Mouse (Mus musculus) layer of hippocampus, postnatal 10 days (tissue): ENCODE results near the gene Gsdma. TPM values are rescaled to one million over a fixed set of nuclear protein-coding genes. Genes with fewer than 3 reads are reported as not detected.

ENCODE experiments used
- DNase-seq, 2 experiments: peaks; one replicate each; pipeline ENCODE4 v3.0.0; 2021; ENCODE audit warnings: low spot score in 2 of 2
- total RNA-seq, 2 experiments: library from RNA; stranded (reverse); gene quantifications; 2 replicates each; pipeline ENCODE4 v1.2.3; 2021

Gene Gsdma
- total RNA-seq, 2 experiments from 2014 or later: not detected

DNA sequence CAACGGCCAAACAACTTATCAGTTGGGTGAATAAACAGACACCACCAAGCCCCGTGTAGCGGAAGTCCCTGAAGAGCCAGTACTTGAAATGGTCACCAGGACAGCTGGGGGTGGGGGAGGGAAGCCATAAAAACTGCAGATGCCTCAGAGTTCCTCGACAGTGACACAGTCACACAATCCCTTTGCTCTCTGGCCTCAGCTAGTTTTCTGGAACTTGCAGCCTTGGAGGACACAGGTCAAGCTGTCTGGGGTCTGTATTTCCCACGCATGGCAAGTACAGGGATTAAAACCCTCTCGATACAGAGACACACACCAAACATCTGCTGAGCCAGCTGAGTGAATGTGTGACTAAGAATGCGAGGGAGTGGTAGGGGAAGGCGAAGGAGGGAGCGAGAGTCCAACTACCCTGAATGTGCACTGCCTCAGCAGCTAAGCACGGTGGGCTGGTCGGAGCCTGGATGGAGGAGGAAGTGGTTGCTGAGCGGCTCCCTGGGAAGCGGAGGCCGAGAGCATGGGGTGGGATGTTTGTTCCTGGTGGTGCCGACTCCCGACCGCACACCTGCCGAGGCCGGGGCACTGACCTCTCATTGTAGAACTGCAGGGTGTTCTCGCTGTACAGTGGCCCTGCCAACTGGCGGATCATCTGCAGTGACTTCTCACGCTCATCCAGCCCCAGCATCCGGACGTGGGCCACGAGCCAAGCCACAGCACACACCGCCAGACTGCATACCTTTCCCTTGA lies 45.0 kb downstream of the Gsdma start:
- DNase-seq: no peak

DNA sequence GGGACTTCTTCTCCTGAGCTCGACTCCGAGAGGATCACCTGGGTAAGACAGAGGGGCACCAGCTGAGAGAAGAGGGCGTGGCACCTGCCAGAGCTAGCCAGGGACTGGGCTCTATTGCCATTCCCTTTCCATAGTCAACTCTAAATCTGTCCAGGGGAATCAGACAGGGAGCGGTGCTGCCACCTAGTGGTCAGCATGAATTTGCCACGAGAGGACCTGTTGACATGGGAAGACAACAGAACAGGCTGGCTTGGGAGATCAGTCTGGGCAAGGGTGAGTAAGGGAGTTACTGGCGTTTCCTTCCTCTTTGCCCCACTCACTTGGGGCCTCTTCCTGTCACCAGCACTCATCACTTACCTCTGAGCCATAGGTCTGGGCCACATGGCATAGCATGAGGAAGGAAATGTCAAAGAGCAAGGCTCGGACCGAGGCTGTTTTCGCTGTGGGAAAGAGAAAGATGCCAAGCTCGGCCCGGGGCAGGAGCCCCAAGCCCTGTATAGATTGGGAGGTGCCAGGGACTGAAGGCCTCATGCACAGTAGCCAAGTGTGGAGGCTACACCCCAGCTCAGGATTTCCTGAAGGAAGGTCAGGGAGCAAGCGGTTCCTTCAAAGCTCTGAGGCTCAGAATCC lies 46.4 kb downstream of the Gsdma start:
- DNase-seq: peak; percentile 87 to 90

DNA sequence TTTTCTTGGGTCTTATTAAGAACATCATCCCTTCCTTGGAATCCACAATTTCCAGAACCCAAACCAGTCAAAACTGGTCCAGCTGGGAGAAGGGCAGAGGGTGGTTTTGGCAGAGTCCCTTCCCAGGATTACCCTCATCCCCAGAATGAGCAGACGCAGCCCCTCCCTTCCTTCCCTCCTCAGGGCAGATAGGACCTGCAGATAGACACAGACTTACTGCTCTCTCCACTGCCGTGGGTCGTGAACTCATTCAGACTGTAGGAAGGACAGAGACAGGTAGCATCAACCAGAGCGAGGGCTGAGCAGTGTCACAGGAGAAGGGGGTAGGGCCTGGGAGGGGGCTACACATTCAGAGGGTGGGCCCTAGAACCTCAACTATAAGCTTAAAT lies 46.9 kb downstream of the Gsdma start:
- no peak for DNase-seq

DNA sequence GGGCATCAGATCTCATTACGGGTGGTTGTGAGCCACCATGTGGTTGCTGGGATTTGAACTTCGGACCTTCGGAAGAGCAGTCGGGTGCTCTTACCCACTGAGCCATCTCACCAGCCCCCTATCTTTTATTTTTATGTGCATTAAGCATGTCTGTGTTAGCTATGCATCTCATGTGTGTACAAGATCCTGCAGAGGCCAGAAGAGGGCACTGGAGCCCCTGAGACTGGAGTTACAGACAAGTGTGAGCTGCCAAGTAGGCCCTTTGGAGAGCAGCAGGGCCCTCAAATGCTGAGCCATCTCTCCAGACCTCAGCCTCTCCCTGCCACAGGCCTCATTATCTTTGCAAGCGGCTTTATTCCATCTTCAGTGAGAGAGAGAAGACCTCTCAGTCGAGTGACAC lies 47.9 kb downstream of the Gsdma start:
- peak in 1 of 2 experiments; percentile 54 for DNase-seq

DNA sequence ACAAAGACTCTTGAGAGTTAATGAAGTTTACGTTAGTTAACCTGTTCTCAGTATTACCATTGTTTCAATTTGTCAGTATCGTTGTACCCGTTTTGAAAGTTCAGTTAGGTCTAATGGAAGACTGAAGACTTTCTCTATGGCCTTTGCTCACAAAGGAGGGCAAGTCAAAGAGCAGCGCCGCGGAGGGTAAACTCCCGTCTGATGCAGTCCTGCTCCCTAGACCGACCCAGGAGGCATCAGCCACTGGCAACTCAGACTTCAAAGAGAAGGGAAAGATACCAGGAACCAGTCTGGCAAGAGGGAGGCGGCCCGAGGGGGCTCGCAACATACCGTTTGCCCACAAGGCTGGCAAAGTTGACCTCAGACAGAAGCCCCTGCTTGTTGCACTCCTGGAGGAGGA lies 49.6 kb downstream of the Gsdma start:
- DNase-seq: no peak

GRCm38 (mm10) chr11:98715946-98716345 lies 51.8 kb downstream of the Gsdma start:
- no peak for DNase-seq

- peak; percentile 88 to 89 for DNase-seq
These were observed 53.8 kb downstream of the Gsdma start for GRCm38 (mm10) chr11:98717904-98718303.

DNA sequence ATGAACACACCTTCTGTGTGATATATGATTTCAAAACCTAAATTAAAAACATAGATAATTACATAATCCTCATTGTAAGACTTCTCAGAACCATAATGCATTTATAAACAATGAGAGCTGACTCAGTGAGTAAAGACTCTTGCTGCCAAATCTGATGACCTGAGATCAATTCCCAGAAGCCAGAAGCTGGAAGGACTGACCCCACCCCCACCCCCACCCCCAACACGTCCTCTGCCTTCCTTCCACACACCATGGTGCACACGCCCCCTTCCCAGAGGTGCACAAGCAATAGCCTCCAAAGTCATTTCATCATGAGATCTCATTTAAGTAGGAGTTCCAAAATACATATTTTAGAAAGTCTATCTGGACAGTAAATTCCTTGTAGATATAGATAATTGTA lies 56.6 kb downstream of the Gsdma start:
- no peak for DNase-seq

- peak; percentile 64 to 66 for DNase-seq
These were observed 57.5 kb downstream of the Gsdma start for GRCm38 (mm10) chr11:98721458-98722226.

DNA sequence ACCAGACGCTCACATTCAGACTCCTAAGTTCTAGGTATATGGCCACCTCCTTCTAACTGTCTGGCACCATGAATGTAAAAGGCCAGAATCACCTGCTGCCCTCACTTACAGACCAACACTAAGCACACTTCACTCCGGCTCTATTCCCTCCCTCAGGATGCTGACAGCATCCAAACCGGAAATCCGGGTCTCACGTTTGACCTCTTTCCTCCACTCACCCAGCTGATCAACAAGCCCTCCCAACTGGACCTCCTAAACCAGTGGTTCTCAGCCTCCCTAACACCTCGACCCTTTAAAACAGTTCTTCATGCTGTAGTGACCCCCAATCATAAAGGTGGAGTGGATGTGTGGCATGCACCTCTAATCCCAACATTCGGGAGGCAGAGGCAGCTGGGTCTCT lies 58.9 kb downstream of the Gsdma start:
- DNase-seq: no peak

DNA sequence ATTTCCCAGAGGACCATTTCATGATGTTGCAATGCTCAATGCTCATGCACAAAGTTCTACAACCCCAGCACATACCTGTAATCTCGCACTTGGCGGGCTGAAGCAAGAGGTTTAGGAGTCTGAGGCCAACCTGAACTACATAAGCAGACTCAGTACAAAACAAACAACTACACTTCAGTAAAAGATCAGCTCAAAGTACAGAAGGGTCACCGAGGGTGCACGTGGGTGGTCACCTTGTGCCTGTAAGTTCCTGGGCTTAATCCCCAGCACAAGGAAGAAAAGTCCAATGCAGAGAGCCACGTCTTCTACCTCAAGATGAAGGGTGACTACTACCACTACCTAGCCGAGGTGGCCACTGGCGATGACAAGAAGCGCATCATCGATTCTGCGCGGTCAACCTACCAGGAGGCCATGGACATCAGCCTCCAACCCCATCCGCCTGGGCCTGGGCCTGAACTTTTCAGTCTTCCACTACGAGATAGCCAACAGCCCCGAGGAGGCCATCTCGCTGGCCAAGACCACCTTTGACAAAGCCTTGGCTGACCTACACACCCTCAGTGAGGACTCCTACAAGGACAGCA lies 61.9 kb downstream of the Gsdma start:
- DNase-seq: no peak

Other genes starting within 250 kb of the Gsdma start
- gene Mien1, start 225.4 kb upstream of the Gsdma start, total RNA-seq: 100 to 1,000 TPM; 108 to 110 TPM
- 1 to 10 TPM; 1.0 to 1.8 TPM for gene Grb7, start 218.0 kb upstream of the Gsdma start, total RNA-seq
- not detected for gene Ikzf3, start 118.3 kb upstream of the Gsdma start, total RNA-seq
- gene Zpbp2, start 113.3 kb upstream of the Gsdma start, total RNA-seq: not detected
- gene Ormdl3, start 77.0 kb upstream of the Gsdma start, total RNA-seq: 10 to 100 TPM; 53.6 to 56.9 TPM
- gene Lrrc3c, start 66.1 kb upstream of the Gsdma start, total RNA-seq: not detected
- gene Gm12355, start 38.7 kb upstream of the Gsdma start, total RNA-seq: 10 to 100 TPM; 14.1 to 17.2 TPM
- gene Gsdma3, start 38.0 kb upstream of the Gsdma start, total RNA-seq: under 1 TPM in 1 of 2 experiments, not detected in 1; 0.50 TPM
- not detected for gene Gsdma2, start 17.6 kb upstream of the Gsdma start, total RNA-seq
- 100 to 1,000 TPM; 127 to 130 TPM for gene Psmd3, start 18.2 kb downstream of the Gsdma start, total RNA-seq
- gene Csf3, start 36.9 kb downstream of the Gsdma start, total RNA-seq: not detected
- gene Med24, start 65.1 kb downstream of the Gsdma start, total RNA-seq: 100 to 1,000 TPM in 1 of 2 experiments, 10 to 100 TPM in 1; 93.8 to 103 TPM
- 1,000 to 10,000 TPM; 1,331 to 1,411 TPM for gene Thra, start 76.3 kb downstream of the Gsdma start, total RNA-seq
- gene Nr1d1, start 111.0 kb downstream of the Gsdma start, total RNA-seq: 10 to 100 TPM; 39.1 to 41.5 TPM
- gene Msl1, start 131.2 kb downstream of the Gsdma start, total RNA-seq: 100 to 1,000 TPM; 147 to 157 TPM
- 10 to 100 TPM; 65.8 to 66.3 TPM for gene Casc3, start 140.6 kb downstream of the Gsdma start, total RNA-seq
- gene Rapgefl1, start 172.4 kb downstream of the Gsdma start, total RNA-seq: 100 to 1,000 TPM; 148 to 154 TPM
- 10 to 100 TPM; 29.7 to 30.9 TPM for gene Wipf2, start 199.3 kb downstream of the Gsdma start, total RNA-seq
- gene Cdc6, start 243.4 kb downstream of the Gsdma start, total RNA-seq: 1 to 10 TPM; 1.1 to 2.2 TPM